Mouse (Mus musculus) thymus, postnatal 4 days (tissue): ENCODE data around the gene Nle1.
A peak's percentile ranks its signal among the peaks of the same experiment; 100 is the strongest.
"Not testable (repeated sequence)": the region's sequence is repeated elsewhere in the genome, so short reads cannot be mapped to it uniquely, and the experiment has no call there.

Experiments used
- DNase-seq: peaks from one replicate; pipeline ENCODE4 v3.0.0; 2021

Nle1 gene

DNA sequence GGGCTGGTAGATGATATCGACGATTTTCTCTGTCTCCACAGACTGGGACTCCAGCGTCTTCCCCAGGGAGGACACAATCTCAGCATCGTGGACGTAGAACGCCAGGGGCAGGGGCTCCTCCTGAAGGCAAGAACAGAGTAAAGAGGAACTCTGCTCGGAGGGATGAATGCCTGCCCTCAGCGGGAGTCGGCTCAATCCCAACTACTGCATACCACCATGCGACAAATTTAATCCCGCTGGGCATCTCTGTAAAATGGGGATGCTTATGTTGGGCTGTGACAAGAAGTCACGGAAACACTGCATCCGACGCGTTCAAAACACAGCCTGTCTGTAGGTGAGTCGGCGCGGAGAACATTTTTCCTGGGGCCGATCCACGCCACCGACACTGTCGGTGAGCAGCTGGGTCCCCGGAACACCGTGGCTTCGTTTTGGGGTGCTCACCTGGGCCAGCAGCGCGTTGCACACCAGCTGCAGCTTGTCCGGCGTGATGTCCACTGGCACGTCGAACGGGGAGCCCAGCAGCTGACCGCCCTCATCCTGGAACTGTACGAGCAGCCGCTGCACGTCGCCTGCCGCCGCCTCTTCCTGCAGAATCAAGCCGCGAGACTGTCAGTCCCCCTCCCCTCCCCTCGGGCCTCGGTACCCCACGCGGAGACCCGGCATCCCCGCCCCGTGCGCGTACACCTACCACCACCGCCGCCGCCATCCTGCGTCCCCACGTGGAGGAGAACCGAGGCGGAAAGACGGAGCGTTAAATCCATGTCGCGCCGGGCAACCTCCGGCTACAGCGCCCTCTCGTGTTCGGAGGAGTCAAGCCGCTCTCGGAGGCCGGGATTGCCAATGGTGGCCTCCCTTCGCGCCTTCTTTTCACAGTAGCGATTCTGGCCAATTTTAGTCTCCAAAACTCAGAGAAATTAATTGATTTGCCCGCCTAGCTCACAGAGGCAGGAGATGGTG lies at the start of gene Nle1:
Gene Nle1, minus strand, starts transcription at position 761 of the 957 bp plus-strand sequence.
- DNase-seq, result peak; percentile 99

DNA sequence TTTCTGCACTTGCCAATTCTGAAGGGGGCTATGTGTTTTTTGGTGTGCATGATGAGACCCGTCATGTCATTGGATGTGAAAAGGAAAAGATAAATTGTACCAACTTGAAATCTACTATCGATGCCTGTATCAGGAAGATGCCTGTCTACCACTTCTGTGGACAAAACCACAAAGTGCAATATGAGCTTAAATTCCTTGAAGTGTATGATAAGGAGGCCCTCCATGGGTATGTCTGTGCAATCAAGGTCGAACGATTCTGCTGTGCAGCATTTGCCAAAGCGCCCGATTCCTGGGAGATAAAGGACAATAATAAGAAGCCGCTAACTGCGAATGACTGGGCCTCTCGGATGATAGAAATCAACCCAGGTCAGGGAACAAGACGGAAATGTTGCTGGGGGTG lies 48.7 kb upstream of the Nle1 start:
- DNase-seq, result no peak

- no peak for DNase-seq
Observed at GRCm38 (mm10) chr11:82954631-82955030, 46.4 kb upstream of the Nle1 start.

DNA sequence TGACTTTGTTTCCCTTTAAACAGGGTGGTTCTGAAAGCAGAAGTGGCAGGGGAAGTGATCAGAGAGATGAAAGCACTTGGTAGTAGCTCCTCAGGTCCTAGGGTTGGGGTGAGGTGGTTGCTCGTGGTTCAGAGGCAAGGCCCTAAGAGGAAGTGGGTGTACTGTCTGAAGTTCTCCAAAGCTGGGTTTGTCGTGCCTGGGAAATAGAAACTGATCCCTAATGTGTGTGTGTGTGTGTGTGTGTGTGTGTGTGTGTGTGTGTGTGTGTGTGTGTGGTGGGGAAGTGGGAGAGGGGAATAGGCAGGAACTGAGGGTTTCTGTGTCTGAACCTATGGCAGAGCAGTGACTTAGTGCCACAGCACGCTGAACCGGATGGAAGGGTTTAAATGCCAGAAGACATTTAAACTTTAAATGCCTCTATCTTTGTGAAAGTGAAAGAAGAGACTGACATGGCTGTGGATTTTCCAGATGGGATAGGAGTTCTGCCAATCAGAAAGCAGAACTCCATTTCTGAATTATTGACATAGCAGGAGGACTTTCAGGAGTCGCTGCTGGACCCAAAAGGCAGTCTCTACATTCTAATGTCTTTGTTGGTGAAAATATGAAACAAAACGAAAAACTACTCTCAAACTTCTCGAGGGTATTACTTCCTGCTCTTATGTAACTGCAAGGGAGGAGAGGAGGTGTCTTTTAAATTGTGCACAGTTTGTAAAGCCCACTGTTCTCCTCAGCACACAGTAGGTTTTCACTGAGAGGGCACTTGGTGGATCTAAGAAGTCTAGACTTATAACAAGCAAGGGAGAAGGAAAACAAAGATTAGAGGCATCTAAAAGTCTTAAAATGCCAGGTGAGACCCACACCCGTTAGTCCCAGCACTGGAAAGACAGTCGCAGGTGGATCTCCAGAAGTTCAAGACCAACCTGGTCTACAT lies 44.7 kb upstream of the Nle1 start:
- DNase-seq, result peak; percentile 64

DNA sequence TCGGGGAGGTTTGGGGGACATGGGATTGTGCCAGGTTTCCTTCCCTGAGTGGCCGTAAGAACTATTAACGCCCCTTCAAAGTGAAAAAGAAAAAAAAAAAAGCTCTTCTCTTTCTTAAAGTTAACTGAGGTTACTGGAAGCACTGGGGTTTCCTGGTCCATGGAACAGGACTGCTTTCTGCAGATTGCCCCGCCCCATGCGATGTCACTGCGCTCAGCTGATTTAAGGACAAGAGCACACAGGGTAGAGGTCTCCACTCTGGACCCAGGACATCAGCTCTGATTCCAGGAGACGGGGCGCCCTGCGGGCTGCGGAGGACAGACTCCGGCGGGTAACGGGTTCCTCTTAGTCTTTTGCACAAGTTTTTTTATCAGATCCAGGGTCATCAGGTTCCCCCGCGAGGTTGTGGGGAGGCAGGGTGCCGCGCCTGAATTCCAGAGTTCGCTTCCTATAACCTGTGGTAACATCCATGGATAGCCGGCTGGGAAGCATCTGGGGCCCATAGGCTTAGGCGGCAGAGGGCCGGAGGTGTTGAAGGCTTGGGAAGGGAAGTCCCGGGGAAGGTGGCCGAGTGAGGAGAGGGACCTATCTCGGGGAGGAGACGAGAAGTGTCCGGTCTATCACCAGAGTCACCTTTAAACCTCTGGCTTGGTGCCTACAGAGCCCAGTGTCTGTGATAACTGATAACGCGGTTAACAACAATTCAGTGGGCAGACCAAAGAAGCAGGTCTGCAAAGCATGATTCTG lies 43.8 kb upstream of the Nle1 start:
- peak; percentile 73 for DNase-seq

GRCm38 (mm10) chr11:82950736-82951481 lies 42.7 kb upstream of the Nle1 start, which contains the start of gene Slfn5:
Slfn5 (plus strand) TSS chr11:82951349.
- DNase-seq, result no peak

GRCm38 (mm10) chr11:82949036-82949435 lies 40.8 kb upstream of the Nle1 start:
- DNase-seq, result no peak

- peak; percentile 55 for DNase-seq
Observed at GRCm38 (mm10) chr11:82947457-82947856, 39.2 kb upstream of the Nle1 start.

DNA sequence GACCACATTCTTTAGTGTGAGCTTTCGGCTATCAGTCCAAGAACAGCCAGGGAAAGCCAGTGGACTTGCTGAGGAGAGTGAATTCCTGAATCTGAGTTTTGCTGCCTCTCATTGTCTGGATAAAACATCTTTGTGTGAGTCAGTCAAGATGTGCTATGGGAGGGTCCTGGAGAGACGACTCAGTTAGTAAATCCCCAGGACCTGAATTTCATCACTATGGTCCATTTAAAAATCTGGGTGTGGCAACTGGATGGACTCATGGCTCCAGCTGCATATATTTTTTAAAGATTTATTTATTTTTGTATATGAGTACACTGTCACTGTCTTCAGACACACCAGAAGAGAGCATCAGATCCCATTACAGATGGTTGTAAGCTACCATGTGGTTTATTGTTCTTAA lies 37.4 kb upstream of the Nle1 start:
- no peak for DNase-seq

DNA sequence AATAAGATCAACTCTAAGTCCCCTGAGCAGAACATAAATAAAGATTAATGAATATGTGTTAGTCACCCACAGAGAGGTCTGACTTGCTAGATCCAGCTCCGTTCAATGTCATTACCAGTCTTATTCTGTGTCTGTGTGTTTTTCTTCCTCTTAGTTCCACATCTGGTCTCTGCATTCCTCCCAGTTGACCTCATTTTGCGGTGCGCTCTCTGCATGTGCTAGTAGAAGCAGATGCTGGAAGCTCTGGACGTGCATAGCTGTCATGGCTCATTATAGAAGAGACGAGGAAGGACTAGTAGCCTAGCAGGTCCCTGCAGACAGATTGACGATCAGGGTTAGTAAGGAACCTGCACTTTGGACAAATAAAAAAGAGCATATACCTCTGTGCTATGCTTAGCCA lies 35.1 kb upstream of the Nle1 start:
- peak; percentile 60 for DNase-seq

GRCm38 (mm10) chr11:82933186-82933585 lies 25.0 kb upstream of the Nle1 start:
- DNase-seq, result no peak

DNA sequence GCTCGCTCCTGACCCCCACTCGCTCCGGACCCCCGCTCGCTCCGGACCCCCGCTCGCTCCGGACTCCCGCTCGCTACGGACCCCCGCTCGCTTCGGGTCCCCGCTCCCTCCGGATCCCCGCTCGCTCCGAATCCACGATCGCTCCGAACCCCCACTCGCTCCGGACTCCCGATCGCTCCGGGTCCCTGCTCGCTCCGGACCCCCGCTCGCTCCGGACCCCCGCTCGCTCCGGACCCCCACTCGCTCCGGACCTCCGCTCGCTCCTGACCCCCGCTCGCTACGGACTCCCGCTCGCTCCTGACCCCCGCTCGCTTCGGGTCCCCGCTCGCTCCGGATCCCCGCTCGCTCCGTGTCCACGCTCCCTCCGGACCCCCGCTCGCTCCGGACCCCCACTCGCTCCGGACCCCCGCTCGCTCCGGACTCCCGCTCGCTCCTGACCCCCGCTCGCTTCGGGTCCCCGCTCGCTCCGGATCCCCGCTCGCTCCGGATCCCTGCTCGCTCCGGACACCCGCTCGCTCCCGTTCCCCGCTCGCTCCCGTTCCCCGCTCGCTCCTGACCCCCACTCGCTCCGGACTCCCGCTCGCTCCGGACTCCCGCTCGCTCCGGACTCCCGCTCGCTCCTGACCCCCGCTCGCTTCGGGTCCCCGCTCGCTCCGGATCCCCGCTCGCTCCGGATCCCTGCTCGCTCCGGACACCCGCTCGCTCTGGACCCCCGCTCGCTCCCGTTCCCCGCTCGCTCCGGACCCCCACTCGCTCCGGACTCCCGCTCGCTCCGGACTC lies 23.6 kb upstream of the Nle1 start:
- not testable (repeated sequence) for DNase-seq

GRCm38 (mm10) chr11:82931161-82931560 lies 22.9 kb upstream of the Nle1 start:
- DNase-seq, result not testable (repeated sequence)

- not testable (repeated sequence) for DNase-seq
Observed at GRCm38 (mm10) chr11:82930391-82930955, 22.3 kb upstream of the Nle1 start.

DNA sequence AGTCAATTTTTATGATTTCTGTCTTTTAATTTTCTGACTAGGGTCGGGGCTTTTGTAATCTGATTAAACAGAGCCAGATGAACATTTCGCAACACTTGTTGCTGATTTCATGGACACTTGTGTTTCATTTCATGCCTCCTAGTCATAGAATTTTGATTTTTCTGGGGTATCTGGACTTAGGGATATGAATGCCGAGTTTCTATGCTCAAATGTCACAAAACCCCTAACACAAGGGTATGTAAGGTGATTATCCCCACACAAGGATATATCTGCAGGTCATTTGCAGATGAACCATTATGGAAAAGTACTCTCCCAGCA lies 21.4 kb upstream of the Nle1 start:
- no peak for DNase-seq

DNA sequence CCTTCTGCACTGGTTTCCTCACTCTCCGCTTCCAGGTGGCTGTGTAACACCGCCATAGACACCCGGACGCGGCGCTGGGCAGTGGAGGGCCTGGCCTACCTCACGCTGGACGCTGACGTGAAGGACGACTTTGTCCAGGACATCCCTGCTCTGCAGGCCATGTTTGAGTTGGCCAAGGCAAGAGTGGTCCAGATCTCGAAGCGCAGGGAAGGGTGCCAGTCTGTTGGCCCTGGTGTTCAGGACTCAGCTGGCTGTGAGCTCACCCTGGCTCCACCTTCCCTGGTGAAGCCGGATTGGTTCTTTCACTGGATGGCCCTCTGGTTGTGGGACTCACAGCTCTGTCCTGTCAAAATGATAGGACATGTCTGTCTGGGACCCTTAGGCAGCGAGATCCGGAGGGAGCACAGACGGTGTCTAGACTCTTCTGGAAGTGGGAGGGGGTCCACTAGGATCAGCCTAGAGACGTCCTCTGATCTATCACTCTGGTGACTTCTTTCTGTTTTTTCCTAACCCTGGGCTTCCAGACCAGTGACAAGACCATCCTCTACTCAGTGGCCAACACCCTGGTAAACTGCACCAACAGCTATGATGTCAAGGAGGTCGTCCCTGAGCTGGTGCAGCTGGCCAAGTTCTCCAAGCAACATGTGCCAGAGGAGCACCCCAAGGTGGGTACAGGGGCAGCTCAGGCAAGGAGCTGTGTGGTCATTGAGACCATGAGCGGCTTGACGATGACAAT lies 20.9 kb upstream of the Nle1 start:
- no peak for DNase-seq

GRCm38 (mm10) chr11:82923910-82924309 lies 15.7 kb upstream of the Nle1 start:
- DNase-seq, result not testable (repeated sequence)

- DNase-seq, result no peak
Observed at GRCm38 (mm10) chr11:82921691-82922090, 13.5 kb upstream of the Nle1 start.

DNA sequence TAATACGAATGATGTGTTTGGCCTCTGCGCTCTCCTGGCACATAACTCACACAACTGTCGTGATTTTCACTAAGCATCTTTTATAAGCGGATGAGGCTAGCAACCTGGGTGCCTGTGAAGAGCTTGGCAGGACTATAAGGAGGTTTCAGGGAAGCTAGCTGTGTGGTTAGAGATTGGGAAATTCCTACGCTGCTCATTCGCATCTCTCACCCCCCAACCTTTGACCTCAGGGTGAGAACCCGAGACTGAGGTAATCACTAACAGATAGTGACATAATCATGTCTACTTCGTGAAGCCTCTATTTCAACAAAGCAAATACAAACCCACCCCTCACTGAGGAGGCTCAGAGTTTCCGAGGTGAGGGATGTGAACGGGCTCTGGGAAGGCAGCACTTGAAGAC lies 12.6 kb upstream of the Nle1 start:
- no peak for DNase-seq

DNA sequence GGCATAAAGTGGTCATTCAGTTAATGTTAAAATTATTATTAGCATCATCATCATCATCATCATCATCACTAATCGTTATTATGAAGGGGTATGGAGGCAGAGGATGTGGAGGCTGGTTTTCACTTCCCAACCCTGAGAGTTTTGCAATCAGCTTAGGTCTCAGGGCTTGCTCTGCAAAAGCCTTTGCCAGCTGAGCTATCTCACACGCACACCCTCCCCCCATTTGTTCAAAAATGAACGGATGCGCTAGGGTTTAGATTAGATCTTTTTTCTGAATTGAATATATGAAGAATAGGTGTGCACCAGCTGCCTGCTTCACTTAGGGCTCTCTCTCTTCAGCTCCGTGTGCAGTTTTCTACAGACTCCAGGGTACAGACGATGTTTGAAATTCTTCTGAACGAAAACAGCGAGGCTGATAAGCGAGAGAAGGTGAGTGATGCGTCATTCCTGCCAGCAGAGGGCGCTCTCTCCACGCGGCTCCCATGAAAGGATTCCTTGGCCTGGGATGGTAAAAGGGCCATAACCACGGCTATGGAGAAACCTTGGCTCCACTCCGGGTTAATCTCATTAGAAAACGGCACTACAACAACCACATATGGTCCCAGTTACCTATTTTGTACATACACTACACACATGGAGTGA lies 6.6 kb upstream of the Nle1 start:
- peak; percentile 89 for DNase-seq
